Mouse (Mus musculus): ENCODE measurements around the gene Atf5.

Atf5 gene

DNA sequence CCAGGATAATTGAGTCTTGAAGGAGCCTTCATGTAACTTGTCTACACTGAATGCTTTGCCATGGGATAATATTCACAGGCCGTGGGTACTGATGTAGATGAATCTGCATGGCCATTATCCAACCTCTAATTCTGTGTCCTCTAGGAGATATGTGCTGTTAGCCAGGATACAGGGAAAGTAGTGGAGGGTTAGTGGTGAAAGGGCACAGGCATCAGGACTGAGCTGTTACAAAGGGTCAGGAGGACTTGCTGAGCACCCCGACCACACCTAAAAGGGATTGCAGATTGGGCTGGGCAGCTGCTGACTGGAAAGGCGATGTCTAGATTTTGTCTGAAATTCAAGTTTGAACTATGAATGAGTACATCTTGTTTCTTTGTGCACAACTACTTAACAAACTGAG, 4.1 kb upstream of the Atf5 start:
- no peak for DNase-seq (ENCODE audit: low spot score)

- no peak for DNase-seq (ENCODE audit: low spot score)
Observed at GRCm38 (mm10) chr7:44819863-44820262, 3.4 kb upstream of the Atf5 start.

DNA sequence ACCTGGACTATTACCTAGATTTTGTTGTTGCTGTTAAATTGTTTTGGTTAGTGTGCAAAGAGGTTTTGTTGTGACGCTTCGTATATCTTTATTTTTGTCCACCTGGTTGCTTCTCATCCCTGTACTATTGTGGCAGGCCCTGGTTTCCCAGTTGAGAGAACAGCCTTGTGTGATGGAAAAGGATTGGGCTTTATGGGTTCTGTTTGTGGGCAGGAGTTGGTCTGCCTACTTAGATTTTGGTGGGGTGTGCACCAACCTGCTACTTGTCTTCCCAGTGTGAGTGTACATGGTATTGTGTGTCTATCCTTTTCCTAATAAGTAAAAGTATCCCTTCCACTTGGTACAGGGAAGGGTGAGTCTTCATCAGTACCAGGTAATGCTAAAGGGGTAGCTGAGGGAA, 2.9 kb upstream of the Atf5 start:
- no peak for DNase-seq (ENCODE audit: low spot score)

DNA sequence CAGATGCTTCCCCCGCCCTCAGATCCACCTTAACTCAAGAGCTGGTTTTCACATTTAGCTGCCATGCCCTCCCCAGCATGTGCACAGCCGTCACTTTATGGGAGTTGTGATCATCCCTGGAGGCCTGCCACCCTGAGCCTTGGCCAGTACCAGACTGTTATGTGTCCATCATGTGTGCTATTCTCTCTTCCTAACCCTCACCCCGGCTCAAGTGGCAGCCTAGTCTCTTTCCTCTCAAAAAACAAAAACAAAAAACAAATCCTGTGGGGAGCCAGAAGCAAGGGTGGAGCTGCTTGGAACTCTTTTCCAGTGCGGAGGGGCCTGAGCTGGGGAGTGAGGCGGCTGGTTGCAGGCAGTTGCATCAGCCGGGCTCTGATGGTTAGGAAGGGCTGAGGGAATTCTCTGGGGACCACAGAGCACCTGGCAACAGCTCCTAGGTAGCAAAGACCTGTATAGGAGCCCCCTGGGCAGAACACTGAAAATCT, 2.3 kb upstream of the Atf5 start:
- DNase-seq (ENCODE audit: low spot score) = peak; percentile 33

- no peak for DNase-seq (ENCODE audit: low spot score)
Observed at GRCm38 (mm10) chr7:44818164-44818563, 1.7 kb upstream of the Atf5 start.

DNA sequence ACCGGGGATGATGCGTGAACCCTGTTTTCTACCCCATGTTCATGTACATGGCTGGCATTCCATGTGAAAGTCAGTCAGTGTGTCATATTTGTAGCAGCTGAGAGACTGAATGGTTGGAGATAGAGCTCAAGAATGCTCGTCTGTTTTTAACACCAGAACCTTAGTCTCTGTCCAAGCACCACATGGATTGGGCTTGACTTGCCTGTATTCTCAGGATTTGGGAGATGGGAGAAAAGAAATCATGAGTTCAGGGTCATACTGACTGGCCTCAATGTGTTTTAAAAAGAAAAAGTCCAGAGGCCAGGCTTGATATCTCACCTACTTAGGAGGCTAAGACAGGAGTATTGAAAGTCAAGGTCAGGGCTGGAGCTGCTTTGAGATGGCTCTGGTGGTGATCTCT, 983 bp upstream of the Atf5 start:
- no peak for DNase-seq (ENCODE audit: low spot score)

DNA sequence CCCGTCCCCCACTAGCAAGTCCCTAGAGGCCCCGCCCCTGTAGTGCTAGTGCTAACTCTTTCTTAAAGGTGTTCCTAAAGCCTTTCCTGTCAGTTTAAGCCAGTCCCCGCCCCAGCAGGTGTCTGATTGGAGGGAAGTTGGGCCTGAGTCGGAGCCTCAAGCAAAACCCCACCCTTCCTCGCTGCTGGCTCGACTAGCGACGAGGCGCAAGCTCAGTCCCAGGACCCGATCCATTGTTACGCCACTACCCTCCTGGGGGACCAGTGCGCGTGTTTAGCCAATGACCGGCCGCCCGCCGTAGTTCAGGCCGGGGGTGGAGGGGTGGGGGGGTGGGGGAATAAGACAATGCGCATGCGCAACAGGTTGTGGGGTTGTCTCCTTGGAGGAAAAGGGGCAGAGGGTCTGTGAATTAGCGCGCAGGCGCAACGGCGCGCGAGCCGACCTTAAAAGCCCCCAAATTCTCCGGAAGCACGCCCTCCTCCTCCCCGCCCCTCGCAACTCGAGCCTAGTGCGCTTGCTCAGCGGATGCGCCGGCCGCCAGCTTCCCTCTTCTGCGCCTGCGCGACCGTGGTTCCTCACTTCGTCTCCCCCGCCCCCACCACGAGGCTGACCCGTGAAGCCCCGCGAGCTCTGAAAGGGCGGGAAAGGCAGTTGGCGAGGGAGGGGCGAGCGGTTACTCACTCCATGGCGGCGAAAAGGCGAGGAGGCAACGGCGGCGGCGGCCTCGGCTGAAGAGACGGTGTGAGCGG, 563 bp downstream of the Atf5 start, which contains the start of the genes Nup62 and Il4i1:
Gene Nup62 (plus strand): TSS at position 368 of the 749 bp plus-strand sequence.
Gene Il4i1 (plus strand): TSS at position 667 of the 749 bp plus-strand sequence.
- DNase-seq (ENCODE audit: low spot score) = peak; percentile 99

DNA sequence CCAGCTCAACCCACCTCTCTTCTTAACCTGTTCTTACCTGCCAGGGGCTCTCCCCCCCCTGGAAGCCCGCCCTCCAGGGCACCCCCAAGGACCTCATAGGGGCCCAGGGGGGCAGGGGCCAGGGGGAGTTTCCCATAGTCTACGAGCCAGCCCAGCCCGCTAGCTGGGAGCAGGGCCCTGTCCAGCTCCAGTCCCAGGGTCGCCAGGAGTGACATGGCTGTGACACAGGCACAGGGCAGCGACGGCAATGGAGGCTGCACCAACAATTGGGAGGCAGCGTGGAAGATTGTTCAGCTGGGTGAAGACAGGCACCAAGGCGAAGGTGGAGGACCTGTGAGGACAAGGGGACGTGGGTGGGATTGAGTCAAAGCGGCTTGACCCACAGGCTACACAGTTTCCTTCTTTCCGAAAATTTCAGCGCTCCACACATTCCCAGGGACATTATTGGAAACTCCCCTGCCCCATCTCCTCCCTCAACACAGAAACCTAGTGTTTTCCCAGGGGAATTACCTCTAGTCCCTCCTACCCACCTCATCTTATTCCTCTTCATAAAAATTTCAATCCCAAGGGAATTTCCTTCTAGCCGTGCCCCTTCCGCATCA, 1.4 kb downstream of the Atf5 start:
- DNase-seq (ENCODE audit: low spot score) = no peak

GRCm38 (mm10) chr7:44814423-44814822, 2.0 kb downstream of the Atf5 start:
- no peak for DNase-seq (ENCODE audit: low spot score)

- no peak for DNase-seq (ENCODE audit: low spot score)
Observed at GRCm38 (mm10) chr7:44813985-44814384, 2.5 kb downstream of the Atf5 start.

- DNase-seq (ENCODE audit: low spot score) = no peak
Observed at GRCm38 (mm10) chr7:44812651-44813325, 3.7 kb downstream of the Atf5 start.

GRCm38 (mm10) chr7:44810819-44811557, 5.5 kb downstream of the Atf5 start:
- no peak for DNase-seq (ENCODE audit: low spot score)

DNA sequence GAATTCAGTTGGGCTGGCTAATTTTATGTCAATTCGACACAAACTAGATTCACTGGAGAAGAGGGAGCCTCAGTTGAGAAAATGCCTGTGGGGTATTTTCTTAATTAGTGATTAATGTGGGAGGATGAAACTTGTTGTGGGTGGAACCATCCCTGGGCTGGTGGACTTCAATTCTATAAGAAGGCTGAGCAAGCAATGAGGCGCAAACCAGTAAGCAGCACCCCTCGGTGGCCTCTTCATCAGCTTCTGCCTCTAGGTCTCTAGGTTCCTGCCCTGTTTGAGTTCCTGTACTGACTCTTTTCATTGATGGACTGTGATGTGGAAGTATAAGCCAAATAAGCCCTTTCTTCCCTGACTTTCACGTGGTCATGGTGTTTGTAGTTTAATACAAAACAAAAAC, 6.1 kb downstream of the Atf5 start:
- DNase-seq (ENCODE audit: low spot score) = no peak

GRCm38 (mm10) chr7:44809466-44809865, 7.0 kb downstream of the Atf5 start:
- DNase-seq (ENCODE audit: low spot score) = no peak

GRCm38 (mm10) chr7:44808927-44809326, 7.5 kb downstream of the Atf5 start:
- DNase-seq (ENCODE audit: low spot score) = no peak

GRCm38 (mm10) chr7:44792781-44793180, 23.7 kb downstream of the Atf5 start:
- no peak for DNase-seq (ENCODE audit: low spot score)

- no peak for DNase-seq (ENCODE audit: low spot score)
Observed at GRCm38 (mm10) chr7:44790066-44790465, 26.4 kb downstream of the Atf5 start.

GRCm38 (mm10) chr7:44789531-44789930, 26.9 kb downstream of the Atf5 start:
- DNase-seq (ENCODE audit: low spot score) = no peak

- DNase-seq (ENCODE audit: low spot score) = no peak
Observed at GRCm38 (mm10) chr7:44780101-44780500, 36.4 kb downstream of the Atf5 start.

- DNase-seq (ENCODE audit: low spot score) = no peak
Observed at GRCm38 (mm10) chr7:44776849-44777498, 39.5 kb downstream of the Atf5 start.

- no peak for DNase-seq (ENCODE audit: low spot score)
Observed at GRCm38 (mm10) chr7:44772591-44773204, 43.8 kb downstream of the Atf5 start.
